Mouse (Mus musculus): Measurements from ENCODE around the gene Srsf9. TPM values are rescaled to one million over a fixed set of nuclear protein-coding genes. Genes with fewer than 3 reads are reported as not detected.

The Srsf9 gene
- 234 and 251 TPM in 2 replicates for polyA plus RNA-seq (2015; fragmentation: Nextera tagmentation; extraction: Ambion mirVana)

DNA sequence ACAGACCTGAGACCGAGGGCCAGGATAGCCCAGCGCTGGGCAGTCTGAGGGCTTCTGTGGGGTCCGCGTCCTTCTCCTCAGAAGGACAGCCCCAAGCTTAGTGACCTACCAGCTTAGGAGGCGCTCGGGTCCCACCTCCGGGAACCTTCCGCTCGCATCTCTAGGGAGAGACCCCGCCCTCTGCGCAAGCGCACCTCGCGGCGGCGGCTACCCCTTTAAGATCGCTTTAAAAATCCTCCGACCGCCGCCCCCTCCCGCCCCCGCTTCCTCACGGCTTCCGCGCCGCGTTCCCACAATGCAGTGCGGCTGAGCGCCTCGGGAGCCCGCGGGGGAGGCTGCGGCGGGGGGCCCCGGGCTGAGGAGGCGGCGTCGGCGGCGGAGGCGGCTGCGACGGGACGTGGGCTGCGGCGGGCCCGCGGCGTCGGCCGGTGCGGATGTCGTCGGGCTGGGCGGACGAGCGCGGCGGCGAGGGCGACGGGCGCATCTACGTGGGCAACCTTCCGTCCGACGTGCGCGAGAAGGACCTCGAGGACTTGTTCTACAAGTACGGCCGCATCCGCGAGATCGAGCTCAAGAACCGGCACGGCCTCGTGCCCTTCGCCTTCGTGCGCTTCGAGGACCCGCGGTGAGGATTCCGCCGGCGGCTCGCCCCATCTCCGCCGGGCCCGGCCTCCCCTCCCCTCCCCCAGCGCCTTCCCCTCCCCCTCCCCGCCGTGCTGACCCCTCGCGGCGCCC lies at the start of gene Srsf9:
Gene Srsf9, plus strand, starts transcription at position 303 of the 735 bp plus-strand sequence.
- H3K27me3 ChIP-seq (ENCODE audit: insufficient read depth, low read length) = no peaks in the 10 kb centered on the region
- peak within 1 kb of the TSS; percentile 97 for H3K4me2 ChIP-seq (ENCODE audit: low read length)
- no peak for TF ChIP-seq CTCF (IDR thresholded peaks at IDR 0.05; ENCODE audit: low read depth)
- WGBS = 0% methylated on average over 81 of the region's 97 CpGs
- H3K36me3 ChIP-seq (ENCODE audit: insufficient read depth, low read length) = 0 out of 2 replicates have a peak, but pooled peaks cover 14% of the 10 kb centered on the region
- DNase-seq (ENCODE audit: low spot score) (peak; percentile 96), ATAC-seq (replicated peaks; ENCODE audit: low FRiP score, low read depth) (peak; percentile 92)
- no peaks in the 10 kb centered on the region for H3K9me3 ChIP-seq (replicated peaks; ENCODE audit: low read length)
- peak within 1 kb of the TSS; percentile 94 for H3K9ac ChIP-seq (ENCODE audit: low read depth, low read length)
- peak within 1 kb of the TSS; percentile 89 for H3K27ac ChIP-seq
- H3K4me3 ChIP-seq (replicated peaks; ENCODE audit: low read depth, low read length) = peak within 1 kb of the TSS; percentile 89
- H3K4me1 ChIP-seq (replicated peaks; ENCODE audit: insufficient read depth, low read length) = peaks cover 14% of the 10 kb centered on the region; the same call in 1 of the 2 replicates

DNA sequence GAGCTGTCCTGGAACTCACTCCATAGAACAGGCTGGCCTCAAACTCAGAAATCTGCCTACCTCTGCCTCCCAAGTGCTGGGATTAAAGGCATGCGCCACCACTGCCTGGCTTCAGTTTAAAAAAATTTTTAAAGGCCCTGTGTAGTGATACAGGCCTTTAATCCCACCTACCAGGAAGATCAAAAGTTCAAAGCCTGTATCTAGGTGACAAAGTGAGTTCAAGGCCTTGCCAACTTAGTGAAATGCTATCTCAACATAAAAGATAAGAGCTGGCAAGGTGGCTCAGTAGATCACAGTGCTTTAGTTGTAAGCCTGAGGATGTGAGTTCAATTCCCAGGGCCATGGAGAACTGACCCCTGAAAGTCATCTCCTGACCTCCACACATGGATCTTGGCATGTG lies 48.9 kb upstream of the Srsf9 start:
- no peak for ATAC-seq (replicated peaks; ENCODE audit: low FRiP score, low read depth)
- Histone ChIP-seq H3K36me3 (ENCODE audit: insufficient read depth, low read length) (no peaks in the 10 kb centered on the region), H3K27ac (no peak overlapping the region), H3K4me3 (replicated peaks; ENCODE audit: low read depth, low read length) (no peak overlapping the region), H3K4me1 (replicated peaks; ENCODE audit: insufficient read depth, low read length) (no peaks in the 10 kb centered on the region; the same call in 1 of the 2 replicates), H3K4me2 (ENCODE audit: low read length) (no peak overlapping the region), H3K27me3 (ENCODE audit: insufficient read depth, low read length) (no peaks in the 10 kb centered on the region), H3K9ac (ENCODE audit: low read depth, low read length) (no peak overlapping the region), H3K9me3 (replicated peaks; ENCODE audit: low read length) (no peaks in the 10 kb centered on the region)
- DNase-seq (ENCODE audit: low spot score) = no peak
- WGBS = 69% methylated on average over 1 of the region's 1 CpGs
- TF ChIP-seq CTCF (IDR thresholded peaks at IDR 0.05; ENCODE audit: low read depth) = no peak

DNA sequence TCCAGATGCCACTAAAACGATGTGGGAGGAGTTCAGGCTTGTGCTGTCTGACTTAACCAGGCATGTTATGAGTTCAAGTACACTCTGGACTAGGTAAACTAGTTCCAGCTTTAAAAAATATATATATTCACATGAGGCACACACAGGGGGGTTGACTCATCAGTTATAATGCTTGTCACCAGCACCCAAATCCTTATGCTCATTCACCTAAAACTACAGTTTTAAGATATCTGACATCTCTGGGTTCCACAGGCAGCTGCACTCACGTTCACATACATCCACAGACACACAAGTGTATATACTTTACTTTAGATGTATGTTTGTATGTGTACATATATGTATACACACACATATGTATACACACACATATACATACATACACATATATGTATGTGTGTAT lies 48.2 kb upstream of the Srsf9 start:
- DNase-seq (ENCODE audit: low spot score) (no peak), ATAC-seq (replicated peaks; ENCODE audit: low FRiP score, low read depth) (no peak)
- H3K36me3 ChIP-seq (ENCODE audit: insufficient read depth, low read length) = 0 out of 2 replicates have a peak, but pooled peaks cover 5% of the 10 kb centered on the region
- no peak overlapping the region for H3K9ac ChIP-seq (ENCODE audit: low read depth, low read length)
- WGBS = 59% methylated on average over 2 of the region's 2 CpGs
- no peak for TF ChIP-seq CTCF (IDR thresholded peaks at IDR 0.05; ENCODE audit: low read depth)
- no peak overlapping the region for H3K4me2 ChIP-seq (ENCODE audit: low read length)
- H3K4me3 ChIP-seq (replicated peaks; ENCODE audit: low read depth, low read length) = no peak overlapping the region
- no peak overlapping the region for H3K27ac ChIP-seq
- no peaks in the 10 kb centered on the region; the same call in 1 of the 2 replicates for H3K4me1 ChIP-seq (replicated peaks; ENCODE audit: insufficient read depth, low read length)
- H3K9me3 ChIP-seq (replicated peaks; ENCODE audit: low read length) = no peaks in the 10 kb centered on the region
- H3K27me3 ChIP-seq (ENCODE audit: insufficient read depth, low read length) = no peaks in the 10 kb centered on the region

DNA sequence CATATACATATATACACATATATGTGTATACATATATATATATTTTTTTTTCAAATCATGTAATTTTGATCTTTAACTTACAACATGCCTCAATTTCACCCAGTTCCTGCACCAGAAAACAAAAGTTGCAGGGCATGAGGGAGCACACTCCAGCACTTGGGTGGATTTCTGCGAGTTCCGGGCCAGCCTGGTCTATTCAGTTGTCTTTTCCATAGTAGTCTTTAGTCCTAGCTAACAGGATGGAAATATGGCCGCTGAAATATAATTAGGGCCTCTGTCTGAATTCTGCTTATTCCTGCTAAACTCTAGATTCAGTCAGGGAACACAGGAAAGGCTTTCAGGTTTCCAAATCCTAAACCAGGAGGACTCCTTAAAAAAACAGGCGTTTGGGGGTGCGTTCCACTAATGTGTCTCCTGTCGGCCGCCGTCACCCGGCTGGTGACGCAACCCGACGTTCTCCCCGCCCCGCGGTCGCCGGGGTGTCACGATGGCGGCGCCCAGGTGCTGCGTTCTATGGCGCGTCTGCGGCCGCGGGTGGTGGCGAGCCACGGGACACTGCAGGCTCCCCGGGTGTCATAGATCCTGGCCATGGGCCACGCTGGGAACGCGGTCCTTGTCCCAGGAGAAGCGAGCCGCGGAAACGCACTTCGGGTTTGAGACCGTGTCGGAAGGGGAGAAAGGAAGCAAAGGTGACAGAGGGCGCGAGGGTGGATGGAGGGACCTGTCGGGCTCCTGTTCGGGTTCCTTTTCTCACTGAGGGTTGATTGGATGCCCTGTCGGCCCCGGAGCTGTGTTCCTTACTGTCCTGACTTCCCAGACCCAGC lies 47.5 kb upstream of the Srsf9 start, which contains the start of gene Coq5:
Gene Coq5, plus strand, starts transcription at position 441 of the 824 bp plus-strand sequence.
- peak within 1 kb of the TSS; percentile 85 for H3K9ac ChIP-seq (ENCODE audit: low read depth, low read length)
- H3K4me2 ChIP-seq (ENCODE audit: low read length) = peak within 1 kb of the TSS; percentile 79
- ATAC-seq (replicated peaks; ENCODE audit: low FRiP score, low read depth) (peak; percentile 70; the same call in 1 of the 2 replicates), DNase-seq (ENCODE audit: low spot score) (peak; percentile 82)
- peak within 1 kb of the TSS; percentile 65; the same call in 1 of the 2 replicates for H3K27ac ChIP-seq
- peak within 1 kb of the TSS; percentile 91 for H3K4me3 ChIP-seq (replicated peaks; ENCODE audit: low read depth, low read length)
- H3K36me3 ChIP-seq (ENCODE audit: insufficient read depth, low read length) = peaks cover 10% of the 10 kb centered on the region
- WGBS = 3% methylated on average over 41 of the region's 45 CpGs
- TF ChIP-seq CTCF (IDR thresholded peaks at IDR 0.05; ENCODE audit: low read depth) = no peak
- H3K9me3 ChIP-seq (replicated peaks; ENCODE audit: low read length) = no peaks in the 10 kb centered on the region
- H3K27me3 ChIP-seq (ENCODE audit: insufficient read depth, low read length) = no peaks in the 10 kb centered on the region
- H3K4me1 ChIP-seq (replicated peaks; ENCODE audit: insufficient read depth, low read length) = no peaks in the 10 kb centered on the region; the same call in 1 of the 2 replicates

DNA sequence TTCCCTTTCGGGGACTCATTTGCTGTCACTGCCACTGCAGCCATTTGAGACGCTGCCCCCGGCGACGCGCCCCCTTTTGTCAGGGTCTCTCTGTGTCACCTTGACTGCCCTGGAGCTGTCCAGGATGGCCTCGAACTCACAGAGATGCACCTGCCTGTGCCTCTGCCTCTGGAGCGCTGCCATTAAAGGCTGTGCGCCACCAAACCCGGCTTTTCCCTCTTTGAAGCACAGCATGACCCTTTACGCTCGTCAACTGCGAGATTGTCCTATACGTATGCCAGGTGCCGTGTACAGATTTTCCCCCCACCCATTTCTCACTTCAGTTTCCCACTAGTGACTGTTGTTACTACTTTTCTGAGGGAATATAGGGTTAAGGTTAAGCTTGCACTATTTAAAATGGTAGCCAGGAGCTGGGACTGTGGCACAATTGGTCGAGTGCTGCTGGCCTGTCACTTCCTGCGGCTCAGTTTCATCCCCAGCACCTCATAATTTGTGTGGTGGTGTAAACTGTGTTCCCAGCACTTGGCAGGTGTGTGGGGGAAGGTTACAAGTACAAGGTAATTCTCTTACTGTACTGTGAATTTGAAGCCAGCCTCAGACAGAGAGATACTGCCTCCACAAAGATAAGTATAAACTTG lies 46.8 kb upstream of the Srsf9 start:
- TF ChIP-seq CTCF (IDR thresholded peaks at IDR 0.05; ENCODE audit: low read depth) = no peak
- Histone ChIP-seq H3K36me3 (ENCODE audit: insufficient read depth, low read length) (peaks cover 14% of the 10 kb centered on the region), H3K4me1 (replicated peaks; ENCODE audit: insufficient read depth, low read length) (no peaks in the 10 kb centered on the region), H3K4me2 (ENCODE audit: low read length) (peak overlapping the region; percentile 79), H3K9me3 (replicated peaks; ENCODE audit: low read length) (no peaks in the 10 kb centered on the region), H3K4me3 (replicated peaks; ENCODE audit: low read depth, low read length) (peak overlapping the region; percentile 91), H3K9ac (ENCODE audit: low read depth, low read length) (peak overlapping the region; percentile 85), H3K27ac (peak overlapping the region; percentile 65; the same call in 1 of the 2 replicates), H3K27me3 (ENCODE audit: insufficient read depth, low read length) (no peaks in the 10 kb centered on the region)
- ATAC-seq (replicated peaks; ENCODE audit: low FRiP score, low read depth) (no peak), DNase-seq (ENCODE audit: low spot score) (no peak)
- WGBS = 4% methylated on average over 17 of the region's 17 CpGs

DNA sequence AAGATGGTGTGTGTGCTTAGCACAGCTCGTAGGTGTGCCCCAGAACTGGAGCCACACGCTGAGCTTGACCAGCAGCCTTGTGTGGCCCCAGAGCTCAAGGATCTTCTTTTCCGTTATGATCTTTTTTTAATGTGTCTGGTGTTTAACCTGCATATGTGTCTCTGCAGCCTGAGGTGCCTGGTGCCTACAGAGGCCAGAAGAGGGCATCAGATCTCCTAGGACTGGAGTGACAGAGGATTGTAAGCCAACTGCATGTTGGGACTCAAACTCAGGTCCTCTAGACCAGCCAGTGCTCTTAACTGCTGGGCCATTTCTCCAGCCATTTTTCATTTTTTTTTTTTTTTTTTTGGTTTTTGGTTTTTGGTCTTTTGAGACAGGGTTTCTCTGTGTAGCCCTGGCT lies 42.2 kb upstream of the Srsf9 start:
- no peak overlapping the region for H3K4me3 ChIP-seq (replicated peaks; ENCODE audit: low read depth, low read length)
- peaks cover 23% of the 10 kb centered on the region for H3K36me3 ChIP-seq (ENCODE audit: insufficient read depth, low read length)
- H3K9me3 ChIP-seq (replicated peaks; ENCODE audit: low read length) = no peaks in the 10 kb centered on the region
- H3K4me1 ChIP-seq (replicated peaks; ENCODE audit: insufficient read depth, low read length) = no peaks in the 10 kb centered on the region
- no peak overlapping the region for H3K4me2 ChIP-seq (ENCODE audit: low read length)
- ATAC-seq (replicated peaks; ENCODE audit: low FRiP score, low read depth) (no peak), DNase-seq (ENCODE audit: low spot score) (no peak)
- no peak overlapping the region for H3K27ac ChIP-seq
- TF ChIP-seq CTCF (IDR thresholded peaks at IDR 0.05; ENCODE audit: low read depth) = peak; percentile 56
- WGBS = 90% methylated on average over 3 of the region's 3 CpGs
- H3K27me3 ChIP-seq (ENCODE audit: insufficient read depth, low read length) = no peaks in the 10 kb centered on the region
- no peak overlapping the region for H3K9ac ChIP-seq (ENCODE audit: low read depth, low read length)

All from kidney, postnatal 0 days (tissue).